Mouse (Mus musculus) left cerebral cortex, adult 18-20 months (tissue): ENCODE results near the gene Ppp1r13b. TPM values are rescaled to one million over a fixed set of nuclear protein-coding genes. Genes with fewer than 3 reads are reported as not detected.
A peak's percentile ranks its signal among the peaks of the same experiment; 100 is the strongest.
"Not testable (repeated sequence)": the region's sequence is repeated elsewhere in the genome, so short reads cannot be mapped to it uniquely, and the experiment has no call there.

ENCODE experiments used
- DNase-seq, 2 experiments: peaks; one replicate each; pipeline ENCODE4 v3.0.0; 2021 to 2022; ENCODE audit warnings: low spot score in 2 of 2, mixed read lengths in 1 of 2
- long read RNA-seq, 2 experiments: library from polyadenylated mRNA; stranded (forward); transcript quantifications; one replicate each; pipeline ENCODE4 v2.0.0; 2021
- total RNA-seq, 2 experiments: library from RNA; stranded (reverse); gene quantifications; 2 replicates each; pipeline ENCODE4 v1.2.3; 2021

Gene Ppp1r13b
- total RNA-seq: 10 to 100 TPM; 58.8 to 67.3 TPM
- long read RNA-seq, experiment 1, full-length matches to known transcripts: 41 of 122 reads
- long read RNA-seq, experiment 1, partial matches to known transcripts: 35 of 122 reads
- long read RNA-seq, experiment 1, other reads (novel, unspliced or antisense): 46 of 122 reads
- long read RNA-seq, experiment 2, full-length matches to known transcripts: 13 of 63 reads
- long read RNA-seq, experiment 2, partial matches to known transcripts: 15 of 63 reads
- long read RNA-seq, experiment 2, other reads (novel, unspliced or antisense): 35 of 63 reads

DNA sequence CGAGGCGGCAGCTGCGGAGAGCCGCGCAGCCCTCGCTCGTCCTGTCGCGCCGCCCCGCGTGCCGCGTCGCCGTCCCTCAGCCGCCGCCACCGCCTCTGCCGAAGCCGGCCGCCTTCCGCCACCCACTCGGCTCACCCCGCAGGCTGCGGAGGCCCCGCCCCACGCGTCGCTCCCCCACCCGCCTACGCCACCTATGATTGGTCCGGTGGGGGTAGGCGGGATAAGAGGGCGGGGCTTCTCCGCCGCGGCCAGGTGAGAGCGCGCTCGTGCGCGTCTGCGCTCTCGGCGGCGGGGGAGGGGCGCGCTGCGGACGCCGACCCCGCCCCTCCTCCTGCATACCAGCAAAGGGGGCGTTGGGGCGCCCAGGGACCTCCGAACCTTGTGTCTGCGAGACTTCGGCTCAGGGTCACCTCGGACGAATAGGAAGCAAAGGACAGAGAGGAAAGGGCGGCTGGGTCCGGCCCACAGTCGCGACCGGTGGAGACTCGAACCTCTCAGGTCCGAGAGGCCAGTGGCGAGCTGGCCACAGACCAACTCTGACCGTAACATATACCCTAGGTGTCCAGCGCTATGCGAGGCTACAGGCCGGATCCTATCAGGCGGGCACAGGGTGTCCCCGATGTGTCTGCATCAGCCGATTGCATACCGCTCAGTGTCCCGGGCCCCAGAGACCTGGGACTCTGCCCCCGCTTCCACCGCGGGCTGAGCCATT is at the start of gene Ppp1r13b:
TSS of gene Ppp1r13b (minus strand) at position 141 of the 712 bp plus-strand sequence.
- peak; percentile 79 to 86 for DNase-seq

GRCm38 (mm10) chr12:111956173-111956572 is 48.3 kb upstream of the Ppp1r13b start:
- no peak for DNase-seq

- no peak for DNase-seq
Observed at GRCm38 (mm10) chr12:111951701-111952100, 43.8 kb upstream of the Ppp1r13b start.

GRCm38 (mm10) chr12:111950486-111950885 is 42.6 kb upstream of the Ppp1r13b start:
- no peak for DNase-seq

DNA sequence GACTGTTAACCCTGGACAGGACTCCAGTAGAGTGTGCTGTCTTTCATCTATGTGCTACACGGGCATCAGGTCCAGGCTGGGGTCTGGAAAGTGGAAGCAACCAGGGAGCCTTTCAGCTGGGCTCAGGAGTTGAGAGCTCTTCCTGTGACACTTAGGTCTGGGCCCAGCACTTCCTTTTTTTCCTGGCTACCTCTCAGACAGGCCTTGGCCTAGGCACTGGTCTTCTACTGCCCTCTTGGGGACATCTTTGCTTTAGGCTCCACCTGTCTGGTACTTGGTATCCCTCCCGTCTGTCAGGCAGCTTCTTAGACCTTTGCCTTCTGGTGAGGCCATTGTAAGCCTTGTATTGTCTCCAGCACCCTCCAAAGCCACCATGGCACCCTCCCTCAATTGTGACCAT is 38.8 kb upstream of the Ppp1r13b start:
- DNase-seq: peak in 1 of 2 experiments; percentile 30

GRCm38 (mm10) chr12:111945765-111946655 is 38.1 kb upstream of the Ppp1r13b start:
- DNase-seq: not testable (repeated sequence)

DNA sequence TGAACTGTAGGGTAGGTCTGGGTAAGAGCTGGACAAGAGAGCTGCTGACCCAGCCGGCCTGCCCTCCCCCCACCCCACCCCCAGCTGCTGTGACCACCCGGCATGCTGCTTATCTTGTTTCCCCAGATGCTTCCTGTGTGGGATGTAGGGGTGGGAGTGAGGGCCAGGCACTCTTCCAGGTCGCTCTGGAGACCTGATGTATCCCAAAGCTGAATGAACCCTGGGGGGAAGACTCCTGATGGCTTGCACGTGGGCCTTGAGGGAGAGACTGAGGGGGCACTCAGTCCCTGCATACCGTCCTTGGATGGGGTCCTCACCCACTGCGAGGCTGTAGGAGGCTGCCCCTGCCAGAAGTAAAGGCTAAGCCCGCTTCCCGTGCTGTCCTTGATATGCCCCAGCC is 37.2 kb upstream of the Ppp1r13b start:
- DNase-seq: no peak

GRCm38 (mm10) chr12:111944065-111944987 is 36.4 kb upstream of the Ppp1r13b start:
- DNase-seq: not testable (repeated sequence)

- DNase-seq: no peak
Observed at GRCm38 (mm10) chr12:111943421-111944064, 35.6 kb upstream of the Ppp1r13b start.

DNA sequence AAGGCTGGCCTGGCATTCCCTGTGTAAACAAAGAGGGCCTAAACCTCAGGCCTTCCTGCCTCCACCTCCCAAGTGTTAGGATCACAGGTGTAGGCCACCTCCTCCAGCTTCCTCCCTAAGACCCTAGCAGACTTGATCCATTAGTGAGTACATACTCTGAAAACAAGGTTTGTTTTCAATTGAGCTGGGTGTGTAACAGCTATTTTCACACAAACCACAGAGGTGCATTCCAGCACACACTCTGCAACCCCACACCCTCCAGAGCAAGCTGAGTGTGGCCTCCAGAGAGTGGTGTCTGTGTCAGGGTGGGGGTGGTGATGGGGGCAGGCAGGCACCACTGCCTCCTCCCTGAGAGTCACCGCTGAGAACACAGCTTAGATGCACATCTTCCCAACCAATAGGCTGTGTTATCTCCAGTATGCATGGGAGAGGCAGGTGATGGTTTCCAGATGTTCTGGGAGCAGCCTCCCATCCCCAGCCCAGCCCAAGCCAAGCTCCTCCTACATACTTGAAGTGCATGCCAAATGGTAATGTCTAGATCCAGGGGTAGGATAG is 30.8 kb upstream of the Ppp1r13b start:
- no peak for DNase-seq

DNA sequence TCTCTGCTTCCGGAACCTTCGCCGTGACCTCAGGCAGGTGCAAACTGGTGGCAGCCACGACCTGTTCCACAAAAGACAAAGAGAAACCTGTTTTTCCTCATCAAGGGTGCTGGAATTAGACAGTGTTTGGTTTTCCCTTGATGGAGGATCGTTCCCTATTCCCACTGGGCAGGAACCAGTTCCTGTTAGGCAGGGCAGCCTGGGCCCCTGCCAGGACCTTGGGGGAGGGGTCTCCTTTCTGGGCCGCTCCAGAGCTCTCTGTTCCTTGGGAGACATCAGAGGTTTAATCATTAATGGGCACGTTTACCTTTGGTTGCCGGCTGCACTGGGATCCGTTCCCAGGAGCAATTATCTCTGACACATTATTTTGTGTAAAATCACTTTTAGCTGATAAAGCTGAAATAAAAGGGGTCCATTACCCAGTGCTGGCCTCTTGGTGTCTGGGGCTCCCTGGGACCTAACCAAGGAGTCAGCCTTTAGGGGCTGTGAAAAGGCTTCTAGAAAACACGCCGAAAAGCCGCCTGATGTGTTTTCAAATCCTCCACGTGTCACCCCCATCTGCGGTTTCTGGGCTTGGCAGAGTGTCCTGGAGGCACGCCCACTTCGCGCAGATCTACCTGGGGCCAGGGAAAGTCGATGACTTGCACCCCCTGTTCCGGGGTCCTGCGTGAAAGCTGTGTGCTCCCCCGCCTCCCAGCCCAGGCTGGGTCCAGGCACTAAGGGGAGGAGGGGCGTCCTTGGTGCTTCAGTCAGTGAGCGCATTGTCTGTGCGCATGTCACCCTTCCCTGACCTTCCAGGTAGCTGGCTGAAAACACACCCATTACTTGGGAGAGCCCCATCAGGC is 29.0 kb upstream of the Ppp1r13b start:
- DNase-seq: no peak

DNA sequence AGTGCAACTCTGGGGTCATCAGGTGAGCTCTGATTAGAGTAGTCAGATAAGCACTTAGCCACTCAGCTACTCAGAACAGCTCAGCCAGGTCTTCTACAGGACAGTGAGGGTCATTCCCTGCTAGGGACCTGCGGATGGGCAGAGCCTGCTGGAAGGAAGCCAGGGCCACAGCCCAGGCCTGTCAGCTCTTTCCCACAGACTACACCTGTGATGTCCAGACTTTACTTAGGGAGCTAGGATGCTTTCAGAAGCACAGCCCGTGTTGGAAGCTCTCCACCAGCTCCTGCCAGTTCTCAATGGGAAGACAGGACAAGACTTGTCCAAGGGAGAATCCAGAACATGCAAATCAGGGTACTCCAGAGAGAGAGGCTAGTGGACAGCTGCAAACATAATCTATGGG is 26.1 kb upstream of the Ppp1r13b start:
- DNase-seq: no peak

DNA sequence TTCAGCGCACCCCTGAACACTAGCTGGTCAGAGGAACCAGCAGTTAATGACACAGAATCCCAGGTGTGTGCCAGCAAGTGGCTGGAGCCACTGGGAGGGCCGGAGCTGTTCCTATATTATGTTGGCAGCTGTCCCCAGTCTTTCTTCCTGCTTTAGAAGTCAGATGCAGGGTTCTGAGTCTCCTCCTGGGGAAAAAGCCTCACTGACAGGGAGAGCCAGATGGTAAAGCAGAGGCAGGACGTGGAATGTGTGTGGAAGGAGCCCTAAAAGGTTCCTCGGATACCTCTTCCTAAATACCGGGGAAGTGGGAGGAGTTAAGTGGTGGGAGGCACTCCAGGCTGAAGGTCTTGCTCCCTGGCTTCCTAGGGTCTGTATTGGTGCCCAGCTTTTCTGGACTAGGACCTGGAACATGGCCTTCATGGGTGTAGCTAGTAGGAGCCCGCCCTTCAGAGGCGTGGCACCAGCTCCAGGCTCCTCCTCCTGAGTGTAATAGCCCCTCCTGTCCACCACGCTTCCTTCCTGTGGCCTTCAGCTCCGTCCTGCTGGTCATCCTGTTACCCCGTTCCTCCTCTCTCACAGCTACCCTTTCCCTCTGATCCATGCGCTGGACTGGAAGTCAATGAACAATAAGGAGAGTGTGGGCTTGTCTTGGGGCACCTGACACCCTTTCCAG is 25.3 kb upstream of the Ppp1r13b start:
- DNase-seq: no peak

DNA sequence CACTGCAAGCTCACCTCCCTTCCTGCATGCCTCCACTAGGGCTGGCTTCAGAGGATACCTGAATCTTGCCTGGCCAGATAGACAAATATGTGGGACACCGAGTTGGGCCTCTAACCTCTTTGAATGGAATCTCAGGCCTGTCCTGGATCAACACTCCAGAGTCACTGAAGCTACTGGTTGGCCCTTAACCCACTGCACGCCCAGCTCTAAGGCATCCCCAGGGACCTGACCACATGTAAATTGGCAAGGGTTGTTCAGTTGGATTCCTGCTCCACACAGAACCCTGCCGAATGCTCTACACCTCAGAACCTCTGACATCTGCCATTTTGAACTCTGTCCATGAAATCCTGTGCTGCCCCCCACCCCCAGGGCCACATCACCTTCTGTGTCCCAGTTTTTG is 24.6 kb upstream of the Ppp1r13b start:
- DNase-seq: no peak

DNA sequence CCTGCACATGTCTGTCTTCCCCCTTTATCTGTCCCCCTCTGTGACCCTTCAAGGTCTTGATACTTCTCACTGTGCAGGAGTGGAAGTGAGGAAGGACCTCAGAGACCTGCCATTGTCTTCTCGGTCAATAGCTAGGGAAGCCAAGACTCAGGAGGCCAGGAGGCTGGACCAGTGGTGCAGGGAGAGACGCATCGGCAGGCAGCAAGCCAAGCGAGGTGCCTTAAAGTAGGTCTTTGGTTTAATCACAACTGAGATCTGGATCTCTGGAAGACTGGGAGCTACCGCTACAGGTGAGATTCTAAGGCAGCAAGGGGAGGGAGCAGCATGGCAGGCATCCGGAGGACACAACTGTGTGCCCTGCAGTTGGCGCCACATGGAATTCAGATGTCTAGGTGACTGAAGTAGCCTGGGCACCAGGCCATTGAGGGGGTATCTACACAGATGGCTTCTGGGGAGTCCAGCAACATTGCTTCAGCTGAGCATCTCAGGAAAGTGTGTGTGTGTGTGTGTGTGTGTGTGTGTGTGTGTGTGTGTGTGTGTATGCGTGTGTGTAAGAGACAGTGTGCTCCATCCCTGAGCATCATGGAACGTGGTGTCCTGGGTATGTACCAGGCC is 23.6 kb upstream of the Ppp1r13b start:
- no peak for DNase-seq

DNA sequence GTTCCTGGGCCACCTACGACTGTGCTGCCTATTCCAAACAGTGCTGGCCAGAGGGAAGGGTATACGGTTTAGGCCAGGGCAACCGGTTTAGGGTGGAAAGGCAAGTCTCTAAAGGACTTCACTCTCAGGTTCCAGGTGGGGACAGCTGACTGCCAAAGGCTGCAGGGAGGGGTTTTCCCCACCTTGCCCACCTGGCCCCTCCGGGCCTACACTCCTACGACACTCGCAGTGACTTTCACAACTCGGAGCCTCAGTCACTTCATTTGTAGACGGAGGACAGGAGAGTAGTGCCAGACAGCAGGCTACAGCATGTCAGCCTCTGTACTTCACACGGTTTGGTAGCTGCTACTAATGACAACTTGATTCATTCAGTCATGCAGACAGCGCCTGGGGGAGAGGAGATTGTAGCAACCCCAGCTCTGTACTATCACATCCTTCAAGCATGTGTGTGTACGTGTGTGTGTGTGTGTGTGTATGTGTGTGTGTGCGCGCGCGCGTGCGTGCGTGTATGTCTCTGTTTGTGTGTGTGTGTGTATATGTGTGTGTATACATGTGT is 20.6 kb upstream of the Ppp1r13b start:
- no peak for DNase-seq

DNA sequence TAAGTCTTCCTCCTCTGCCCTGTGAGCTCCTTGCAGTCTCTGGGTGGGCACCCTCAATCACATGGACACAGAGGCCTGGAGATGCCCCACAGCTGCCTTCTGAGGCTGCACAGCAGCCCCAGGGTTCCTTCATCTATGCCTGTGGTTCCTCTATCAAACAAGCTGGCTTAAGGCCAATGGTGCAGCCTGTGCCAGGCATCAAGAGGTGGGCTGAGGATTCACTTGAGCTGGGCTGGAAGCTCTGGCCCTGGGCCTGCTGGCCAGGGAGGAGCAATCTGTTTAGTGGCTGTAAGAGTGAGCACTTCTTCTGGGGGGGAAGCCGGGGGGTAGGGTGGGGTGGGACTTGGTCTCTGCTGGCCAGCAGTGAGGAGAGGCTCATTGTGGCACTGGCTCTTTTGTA is 19.4 kb upstream of the Ppp1r13b start:
- DNase-seq: no peak

- DNase-seq: no peak
Observed at GRCm38 (mm10) chr12:111923117-111923516, 15.2 kb upstream of the Ppp1r13b start.
